Mouse (Mus musculus): ENCODE measurements at regions not wholly inside any gene's neighbourhood (a gene's known extent, or its start where the extent isn't known, plus 50 kb on each side); places are given as distances from the start of the nearest gene placed in this dataset.
"Not testable (repeated sequence)": the region's sequence is repeated elsewhere in the genome, so short reads cannot be mapped to it uniquely, and the experiment has no call there.

- no peak for DNase-seq (ENCODE audit: low spot score)
- Histone ChIP-seq H3K4me3 (replicated peaks; ENCODE audit: low read length) (no peak overlapping the region), H3K27me3 (ENCODE audit: control insufficient read depth, insufficient read depth, low read length) (no peaks in the 10 kb centered on the region), H3K27ac (replicated peaks; ENCODE audit: low read depth, low read length) (no peak overlapping the region), H3K4me1 (ENCODE audit: control insufficient read depth, insufficient read depth, low read length) (no peaks in the 10 kb centered on the region), H3K4me2 (replicated peaks; ENCODE audit: low read depth, low read length, severe bottlenecking) (no peak overlapping the region), H3K9ac (ENCODE audit: low read depth, low read length, severe bottlenecking) (no peak overlapping the region), H3K9me3 (ENCODE audit: control insufficient read depth, low read length) (no peaks in the 10 kb centered on the region), H3K36me3 (ENCODE audit: control insufficient read depth, insufficient read depth, low read length) (no peaks in the 10 kb centered on the region)
- TF ChIP-seq POLR2A (IDR thresholded peaks at IDR 0.05; ENCODE audit: borderline replicate concordance, extremely low read depth, insufficient read depth, insufficient read length), result no peak
- ATAC-seq (ENCODE audit: low FRiP score, low read depth), result no peak
- 97% methylated on average over 11 of the region's 11 CpGs for WGBS
Observed at GRCm38 (mm10) chr16:9106211-9106610, 276.3 kb downstream of the 1810013L24Rik start.

- not testable (repeated sequence) for H3K4me3 ChIP-seq (replicated peaks; ENCODE audit: low read length); H3K4me1 ChIP-seq (ENCODE audit: control insufficient read depth, insufficient read depth, low read length); H3K4me2 ChIP-seq (replicated peaks; ENCODE audit: low read depth, low read length, severe bottlenecking); DNase-seq (ENCODE audit: low spot score); H3K9me3 ChIP-seq (ENCODE audit: control insufficient read depth, low read length); ATAC-seq (ENCODE audit: low FRiP score, low read depth); H3K36me3 ChIP-seq (ENCODE audit: control insufficient read depth, insufficient read depth, low read length); H3K27ac ChIP-seq (replicated peaks; ENCODE audit: low read depth, low read length); H3K27me3 ChIP-seq (ENCODE audit: control insufficient read depth, insufficient read depth, low read length); H3K9ac ChIP-seq (ENCODE audit: low read depth, low read length, severe bottlenecking)
- WGBS, result 94% methylated on average over 8 of the region's 8 CpGs
Observed at GRCm38 (mm10) chr16:9106676-9107075, 276.8 kb downstream of the 1810013L24Rik start.

GRCm38 (mm10) chr16:9113801-9114200, 283.9 kb downstream of the 1810013L24Rik start:
- no peak for ATAC-seq (ENCODE audit: low FRiP score, low read depth)
- H3K36me3 ChIP-seq (ENCODE audit: control insufficient read depth, insufficient read depth, low read length), result no peaks in the 10 kb centered on the region
- H3K27me3 ChIP-seq (ENCODE audit: control insufficient read depth, insufficient read depth, low read length), result no peaks in the 10 kb centered on the region
- no peak for DNase-seq (ENCODE audit: low spot score)
- TF ChIP-seq POLR2A (IDR thresholded peaks at IDR 0.05; ENCODE audit: borderline replicate concordance, extremely low read depth, insufficient read depth, insufficient read length), result no peak
- no peak overlapping the region for H3K27ac ChIP-seq (replicated peaks; ENCODE audit: low read depth, low read length)
- no peak overlapping the region for H3K4me2 ChIP-seq (replicated peaks; ENCODE audit: low read depth, low read length, severe bottlenecking)
- H3K4me1 ChIP-seq (ENCODE audit: control insufficient read depth, insufficient read depth, low read length), result no peaks in the 10 kb centered on the region
- H3K4me3 ChIP-seq (replicated peaks; ENCODE audit: low read length), result no peak overlapping the region
- H3K9ac ChIP-seq (ENCODE audit: low read depth, low read length, severe bottlenecking), result no peak overlapping the region
- WGBS, result 96% methylated on average over 3 of the region's 3 CpGs
- no peaks in the 10 kb centered on the region for H3K9me3 ChIP-seq (ENCODE audit: control insufficient read depth, low read length)

- Histone ChIP-seq H3K36me3 (ENCODE audit: control insufficient read depth, insufficient read depth, low read length) (no peaks in the 10 kb centered on the region), H3K4me2 (replicated peaks; ENCODE audit: low read depth, low read length, severe bottlenecking) (no peak overlapping the region), H3K4me3 (replicated peaks; ENCODE audit: low read length) (no peak overlapping the region), H3K9ac (ENCODE audit: low read depth, low read length, severe bottlenecking) (no peak overlapping the region), H3K27me3 (ENCODE audit: control insufficient read depth, insufficient read depth, low read length) (no peaks in the 10 kb centered on the region), H3K4me1 (ENCODE audit: control insufficient read depth, insufficient read depth, low read length) (no peaks in the 10 kb centered on the region), H3K27ac (replicated peaks; ENCODE audit: low read depth, low read length) (no peak overlapping the region), H3K9me3 (ENCODE audit: control insufficient read depth, low read length) (no peaks in the 10 kb centered on the region)
- DNase-seq (ENCODE audit: low spot score) (no peak), ATAC-seq (ENCODE audit: low FRiP score, low read depth) (no peak)
- TF ChIP-seq POLR2A (IDR thresholded peaks at IDR 0.05; ENCODE audit: borderline replicate concordance, extremely low read depth, insufficient read depth, insufficient read length), result no peak
- 31% methylated on average over 5 of the region's 5 CpGs for WGBS
Observed at GRCm38 (mm10) chr16:9115548-9115947, 285.6 kb downstream of the 1810013L24Rik start.

- no peak overlapping the region for H3K9ac ChIP-seq (ENCODE audit: low read depth, low read length, severe bottlenecking)
- no peaks in the 10 kb centered on the region for H3K36me3 ChIP-seq (ENCODE audit: control insufficient read depth, insufficient read depth, low read length)
- no peaks in the 10 kb centered on the region for H3K4me1 ChIP-seq (ENCODE audit: control insufficient read depth, insufficient read depth, low read length)
- TF ChIP-seq POLR2A (IDR thresholded peaks at IDR 0.05; ENCODE audit: borderline replicate concordance, extremely low read depth, insufficient read depth, insufficient read length), result no peak
- ATAC-seq (ENCODE audit: low FRiP score, low read depth) (no peak), DNase-seq (ENCODE audit: low spot score) (no peak)
- 67% methylated on average over 2 of the region's 2 CpGs for WGBS
- no peak overlapping the region for H3K4me3 ChIP-seq (replicated peaks; ENCODE audit: low read length)
- H3K9me3 ChIP-seq (ENCODE audit: control insufficient read depth, low read length), result no peaks in the 10 kb centered on the region
- H3K27ac ChIP-seq (replicated peaks; ENCODE audit: low read depth, low read length), result no peak overlapping the region
- H3K4me2 ChIP-seq (replicated peaks; ENCODE audit: low read depth, low read length, severe bottlenecking), result no peak overlapping the region
- no peaks in the 10 kb centered on the region for H3K27me3 ChIP-seq (ENCODE audit: control insufficient read depth, insufficient read depth, low read length)
Observed at GRCm38 (mm10) chr16:9121581-9121980, 291.7 kb downstream of the 1810013L24Rik start.

- no peak for DNase-seq (ENCODE audit: low spot score)
Observed at GRCm38 (mm10) chr16:9132113-9132512, 302.2 kb downstream of the 1810013L24Rik start.

More at GRCm38 (mm10) chr16:9132113-9132512, 302.2 kb downstream of the 1810013L24Rik start:
- H3K4me3 ChIP-seq (replicated peaks; ENCODE audit: low read length), result no peak overlapping the region
- H3K27ac ChIP-seq (replicated peaks; ENCODE audit: low read depth, low read length), result no peak overlapping the region
- no peaks in the 10 kb centered on the region for H3K9me3 ChIP-seq (ENCODE audit: control insufficient read depth, low read length)
- 73% methylated on average over 3 of the region's 3 CpGs for WGBS
- H3K9ac ChIP-seq (ENCODE audit: low read depth, low read length, severe bottlenecking), result no peak overlapping the region
- no peaks in the 10 kb centered on the region for H3K4me1 ChIP-seq (ENCODE audit: control insufficient read depth, insufficient read depth, low read length)
- no peaks in the 10 kb centered on the region for H3K27me3 ChIP-seq (ENCODE audit: control insufficient read depth, insufficient read depth, low read length)
- no peak for ATAC-seq (ENCODE audit: low FRiP score, low read depth)
- no peak for TF ChIP-seq POLR2A (IDR thresholded peaks at IDR 0.05; ENCODE audit: borderline replicate concordance, extremely low read depth, insufficient read depth, insufficient read length)
- no peaks in the 10 kb centered on the region for H3K36me3 ChIP-seq (ENCODE audit: control insufficient read depth, insufficient read depth, low read length)
- no peak overlapping the region for H3K4me2 ChIP-seq (replicated peaks; ENCODE audit: low read depth, low read length, severe bottlenecking)

All from limb, embryonic 14.5 days (tissue).